Mouse (Mus musculus) embryo, embryonic 10.5 days (tissue): ENCODE results near the gene Ide.
A peak's percentile ranks its signal among the peaks of the same experiment; 100 is the strongest.
"Not testable (repeated sequence)": the region's sequence is repeated elsewhere in the genome, so short reads cannot be mapped to it uniquely, and the experiment has no call there.

Experiments used
- DNase-seq: peaks from one replicate; pipeline ENCODE4 v3.0.0-alpha.2; 2015; ENCODE audit warnings: low spot score

Ide gene

GRCm38 (mm10) chr19:37265333-37266103 lies 72.1 kb downstream of the Ide start:
- DNase-seq: peak; percentile 86

- DNase-seq: peak; percentile 21
Observed at GRCm38 (mm10) chr19:37263943-37264897, 73.4 kb downstream of the Ide start.

DNA sequence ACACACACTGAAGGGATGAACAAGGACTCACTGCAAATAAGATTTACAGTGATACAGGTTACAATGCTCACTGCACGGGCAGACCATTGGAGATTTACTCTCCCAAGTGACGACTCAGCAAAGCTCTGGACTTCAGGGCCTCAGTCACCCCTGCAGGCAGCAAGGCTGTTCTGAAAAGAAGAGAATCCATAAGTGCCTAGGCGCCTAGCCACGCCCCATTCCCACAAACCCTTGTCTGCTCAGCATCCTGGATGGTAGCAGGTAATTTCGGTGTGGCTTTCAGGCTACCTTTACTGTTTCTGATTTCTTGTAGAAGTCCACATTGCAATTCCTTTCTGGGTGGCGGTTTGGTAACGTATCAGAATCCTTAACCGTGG lies 74.1 kb downstream of the Ide start:
- DNase-seq: no peak

- DNase-seq: no peak
Observed at GRCm38 (mm10) chr19:37262389-37262788, 75.3 kb downstream of the Ide start.

DNA sequence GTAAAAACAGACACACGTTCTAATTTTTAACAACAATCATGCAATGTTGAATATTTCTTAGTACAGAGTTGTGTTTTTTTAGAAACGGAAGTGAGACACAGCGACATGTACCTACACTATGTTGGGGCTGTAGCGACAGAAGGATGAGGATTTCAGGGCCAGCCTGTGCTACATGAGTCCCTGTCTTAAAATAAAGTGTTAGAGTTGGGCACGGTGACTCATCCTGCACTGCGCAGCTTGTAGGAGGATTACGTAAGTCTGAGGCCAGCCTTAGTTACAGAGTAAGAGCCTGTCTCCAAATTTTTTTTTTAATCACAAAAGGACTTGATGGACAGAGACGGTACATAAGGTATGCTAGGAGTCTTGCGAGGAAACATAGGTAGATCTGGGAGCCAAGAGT lies 82.3 kb downstream of the Ide start:
- DNase-seq: no peak

- DNase-seq: no peak
Observed at GRCm38 (mm10) chr19:37252104-37252503, 85.5 kb downstream of the Ide start.

DNA sequence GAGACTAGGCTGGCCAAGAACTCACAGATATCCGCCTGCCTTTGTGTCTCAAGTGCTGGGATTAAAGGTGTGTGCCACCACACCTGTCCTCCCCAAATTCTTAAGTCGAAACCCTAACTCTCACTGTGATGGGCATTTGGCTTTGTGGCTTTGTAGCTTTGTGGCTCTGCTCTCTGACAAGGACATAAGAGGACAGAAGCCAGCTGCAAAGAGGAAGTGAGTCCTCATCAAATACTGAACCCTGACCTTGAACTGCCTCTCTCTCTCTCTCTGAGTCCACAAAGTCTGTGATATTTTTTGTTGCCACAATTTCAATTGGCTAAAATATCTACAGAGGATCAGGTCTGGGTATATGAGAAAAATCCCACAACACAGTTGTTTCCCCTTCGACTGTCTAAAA lies 89.5 kb downstream of the Ide start:
- no peak for DNase-seq

GRCm38 (mm10) chr19:37246859-37247258 lies 90.8 kb downstream of the Ide start:
- no peak for DNase-seq

DNA sequence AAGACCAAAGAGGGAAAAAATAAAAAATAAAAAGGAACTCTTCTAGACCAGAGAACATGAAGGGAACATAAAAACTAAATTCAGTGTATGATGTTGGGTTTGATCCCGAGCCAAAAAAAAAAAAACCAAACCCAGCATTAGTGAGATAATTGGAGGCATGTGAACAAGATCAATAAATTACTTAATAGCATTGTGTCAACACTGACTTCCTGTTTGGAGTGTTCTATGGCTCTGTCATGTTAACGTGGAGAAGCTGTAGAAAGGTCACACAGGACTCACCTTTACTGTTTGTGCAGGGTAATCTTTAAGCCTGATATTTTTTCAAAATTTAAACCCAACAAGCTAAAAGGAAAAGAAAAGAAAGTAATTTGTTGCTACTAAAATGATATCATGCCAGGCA lies 94.9 kb downstream of the Ide start:
- no peak for DNase-seq

- DNase-seq: no peak
Observed at GRCm38 (mm10) chr19:37241201-37241600, 96.5 kb downstream of the Ide start.

- DNase-seq: peak; percentile 78
Observed at GRCm38 (mm10) chr19:37239096-37239495, 98.6 kb downstream of the Ide start.

GRCm38 (mm10) chr19:37238651-37239050 lies 99.0 kb downstream of the Ide start:
- peak; percentile 20 for DNase-seq

GRCm38 (mm10) chr19:37237712-37238437 lies 99.8 kb downstream of the Ide start:
- DNase-seq: peak; percentile 24

- no peak for DNase-seq
Observed at GRCm38 (mm10) chr19:37237306-37237705, 100.3 kb downstream of the Ide start.

DNA sequence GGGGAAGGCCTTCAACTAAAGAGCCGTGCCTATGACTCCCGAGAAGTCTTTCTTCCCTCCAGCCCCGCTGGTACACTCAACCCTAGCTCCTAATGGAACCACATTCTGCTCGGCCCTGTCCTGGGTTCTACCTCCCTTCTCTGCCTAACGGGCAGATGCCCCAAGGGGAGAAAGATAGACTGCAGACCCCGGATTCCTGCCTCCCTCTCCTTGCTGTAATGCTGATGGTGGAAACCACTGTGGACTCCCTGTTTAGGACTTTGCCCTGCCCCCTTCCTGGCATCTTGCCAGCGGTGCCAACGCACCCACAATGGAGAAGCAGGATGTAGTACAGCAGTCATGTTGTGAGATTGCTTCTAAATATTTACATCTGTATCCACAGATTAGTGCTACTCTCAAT lies 101.8 kb downstream of the Ide start:
- DNase-seq: no peak

- DNase-seq: peak; percentile 44
Observed at GRCm38 (mm10) chr19:37233561-37234539, 103.8 kb downstream of the Ide start.

DNA sequence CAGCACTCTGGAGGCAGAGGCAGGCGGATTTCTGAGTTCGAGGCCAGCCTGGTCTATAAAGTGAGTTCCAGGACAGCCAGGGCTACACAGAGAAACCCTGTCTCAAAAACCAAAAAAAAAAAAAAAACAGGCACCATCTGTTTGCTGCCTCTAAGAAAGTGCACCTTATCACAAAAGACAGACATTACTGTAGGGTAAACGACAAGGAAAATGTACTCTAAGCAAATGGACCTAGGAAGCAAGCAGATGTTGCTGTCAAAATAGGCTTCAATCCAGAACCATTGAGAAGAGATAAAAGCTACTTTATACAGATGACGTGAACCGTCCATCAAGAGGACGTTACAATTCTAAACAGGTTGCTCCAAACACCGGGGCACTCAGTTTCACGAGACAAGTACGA lies 105.1 kb downstream of the Ide start:
- DNase-seq: not testable (repeated sequence)

- DNase-seq: no peak
Observed at GRCm38 (mm10) chr19:37225197-37225862, 112.3 kb downstream of the Ide start.
